Mouse (Mus musculus) CD4-positive, CD25-positive, alpha-beta regulatory T cell, adult 4 months (primary cell): Measurements from ENCODE around the gene Sstr2. TPM values are rescaled to one million over a fixed set of nuclear protein-coding genes. Genes with fewer than 3 reads are reported as not detected.

Experiments
- ATAC-seq: one replicate; pipeline ENCODE4 v1.8.0; 2017
- polyA plus RNA-seq, 2 experiments: library from polyadenylated mRNA; unstranded; fragments of 100-300 nt; shearing (Covaris generic); gene quantifications; one replicate each; pipeline ENCODE4 v1.2.1; 2017

Gene Sstr2
- polyA plus RNA-seq, 2 experiments from 2014 or later = 0.35 TPM; not detected in 1

DNA sequence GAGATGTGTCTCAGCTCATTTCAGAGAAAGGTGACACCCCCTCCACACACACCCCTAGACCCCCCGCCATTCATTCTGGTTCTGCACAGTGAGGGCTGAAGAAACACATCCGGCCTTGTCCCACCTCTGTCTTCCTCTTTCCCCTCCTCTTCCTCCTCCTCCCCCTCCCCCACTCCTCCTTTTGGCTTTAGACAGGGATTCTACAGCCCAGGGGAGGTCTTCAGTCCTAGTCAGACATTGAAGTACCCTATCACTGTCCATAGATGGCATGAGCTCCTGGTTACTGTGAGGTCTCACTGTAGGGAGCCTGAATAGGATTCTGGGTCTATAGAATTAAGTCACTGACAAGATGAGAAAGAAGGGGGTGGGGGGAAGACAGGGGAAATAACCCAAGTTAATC, 1.9 kb downstream of the Sstr2 start:
- ATAC-seq = no peak

DNA sequence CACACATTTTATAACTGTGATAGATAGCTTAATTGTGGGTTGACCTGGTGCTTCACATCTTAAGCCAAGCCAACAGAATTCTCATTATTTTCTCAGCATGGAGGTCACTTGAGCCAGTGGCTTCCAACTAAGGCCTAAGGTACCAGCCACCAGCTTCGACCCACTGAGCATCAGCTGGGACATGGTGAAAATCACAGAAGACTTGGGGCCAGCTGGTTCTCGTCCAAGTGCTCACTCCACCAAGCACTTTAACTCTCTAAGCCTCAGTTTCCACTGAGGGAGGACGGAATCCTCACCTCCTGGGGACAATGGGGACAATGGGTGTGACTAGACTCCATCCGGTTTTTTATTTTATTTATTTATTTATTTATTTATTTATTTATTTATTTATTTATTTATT, 2.9 kb downstream of the Sstr2 start:
- no peak for ATAC-seq

DNA sequence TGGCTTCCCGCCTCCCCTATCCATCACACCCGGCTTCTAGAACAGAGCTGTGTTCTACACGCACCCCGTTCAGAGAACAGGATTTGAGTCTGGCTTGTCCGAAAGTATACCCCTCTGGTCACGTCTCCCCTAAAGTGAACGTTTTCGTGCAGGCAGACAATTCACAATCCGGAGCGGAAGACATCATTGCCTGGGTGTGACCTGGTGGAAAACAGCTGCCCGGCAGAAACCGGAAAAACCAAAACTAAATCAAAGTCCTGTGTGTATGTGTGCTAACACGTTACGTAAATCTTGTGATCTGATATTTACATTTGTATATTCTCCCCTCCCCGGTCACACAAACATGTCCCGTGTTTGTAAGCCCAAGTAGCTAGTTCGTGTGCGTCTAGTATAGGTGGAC, 6.3 kb downstream of the Sstr2 start:
- no peak for ATAC-seq

DNA sequence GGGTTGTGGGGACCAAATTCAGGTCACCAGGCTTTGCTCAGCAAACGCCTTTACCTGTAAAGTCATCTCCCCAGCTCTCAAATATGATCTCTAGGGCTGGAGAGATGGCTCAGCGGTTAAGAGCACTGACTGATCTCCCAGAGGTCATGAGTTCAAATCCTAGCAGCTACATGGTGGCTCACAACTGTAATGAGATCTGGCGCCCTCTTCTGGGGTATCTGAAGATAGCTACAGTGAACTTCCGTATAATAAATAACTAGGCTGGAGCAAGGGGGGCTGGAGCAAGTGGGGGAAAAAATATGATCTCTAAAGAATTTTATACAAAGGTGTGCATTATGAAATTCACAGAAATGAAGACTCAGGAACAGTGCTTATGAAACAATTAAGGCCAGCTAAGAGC, 8.6 kb downstream of the Sstr2 start:
- ATAC-seq = no peak

DNA sequence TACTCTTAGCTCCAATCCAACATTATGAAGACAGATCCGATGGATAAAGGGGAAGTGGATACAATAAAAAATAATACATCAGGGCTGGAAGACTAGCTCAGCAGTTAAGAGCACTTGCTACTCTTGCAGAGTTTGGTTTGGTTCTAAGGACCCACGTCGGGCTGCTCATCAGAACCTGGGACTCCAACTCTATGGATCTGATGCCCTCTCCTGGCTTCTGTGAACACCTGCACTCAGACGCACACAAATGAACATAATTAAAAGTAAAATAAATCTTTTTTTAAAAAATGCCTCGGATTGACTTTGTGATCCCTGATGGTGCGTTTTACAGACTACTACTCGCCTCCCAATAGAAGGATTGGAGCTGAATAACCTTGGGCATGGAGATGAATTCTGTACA, 11.5 kb downstream of the Sstr2 start:
- ATAC-seq = no peak

DNA sequence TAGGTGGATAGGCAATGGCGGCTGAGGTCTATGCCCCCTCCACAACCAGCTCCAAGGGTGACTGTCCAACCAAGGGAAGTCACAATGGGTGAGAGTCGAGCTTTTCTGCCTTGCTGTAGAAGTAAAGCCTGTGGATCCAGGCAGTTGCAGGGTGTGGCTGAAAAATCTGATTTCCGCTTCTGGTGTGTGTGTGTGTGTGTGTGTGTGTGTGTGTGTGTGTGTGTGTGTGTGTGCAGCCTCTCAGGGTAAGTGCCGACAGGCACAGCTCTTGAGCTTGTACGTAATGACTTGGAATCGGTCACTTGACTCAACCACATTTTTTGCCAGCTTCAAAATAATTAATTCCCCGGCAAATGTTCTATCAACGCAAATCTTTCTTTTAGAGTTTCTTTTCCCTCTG, 12.2 kb downstream of the Sstr2 start:
- no peak for ATAC-seq

DNA sequence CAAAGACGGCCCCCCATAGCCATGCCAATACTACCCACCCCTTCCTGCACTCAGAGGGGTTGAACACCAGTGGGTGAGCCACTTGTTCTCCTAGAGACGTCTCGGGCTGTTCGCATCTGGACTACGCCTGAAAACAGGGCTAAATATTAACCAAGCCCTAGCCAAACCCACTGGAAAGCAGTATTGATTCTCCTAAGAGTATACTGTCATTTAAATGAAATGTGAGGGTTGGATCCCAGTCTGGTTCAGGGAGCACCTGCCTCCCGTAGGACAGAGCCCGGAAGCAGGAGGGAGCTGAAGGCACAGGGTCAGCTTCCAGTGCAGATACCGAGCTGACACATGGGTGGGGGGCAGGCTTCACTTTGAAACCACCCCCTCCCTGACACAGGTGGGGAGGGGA, 12.7 kb downstream of the Sstr2 start:
- ATAC-seq = no peak

DNA sequence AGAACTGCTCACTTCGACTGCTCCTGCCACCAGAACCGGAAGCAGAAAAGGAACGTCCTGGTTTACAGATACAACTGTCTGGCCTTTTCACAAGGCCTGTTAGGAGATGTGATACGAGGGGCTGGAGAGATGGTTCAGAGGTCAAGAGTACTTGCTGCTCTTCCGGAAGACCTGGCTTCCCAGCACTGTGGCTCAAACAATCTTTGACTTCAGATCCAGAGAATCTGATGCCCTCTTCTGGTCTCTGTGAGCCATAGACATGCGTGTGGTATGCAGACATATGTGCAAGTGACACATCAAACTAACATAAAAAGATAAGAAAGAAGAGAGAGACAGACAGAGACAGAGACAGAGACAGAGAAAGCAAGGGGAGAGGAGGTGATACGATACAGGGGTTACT, 13.2 kb downstream of the Sstr2 start:
- no peak for ATAC-seq

DNA sequence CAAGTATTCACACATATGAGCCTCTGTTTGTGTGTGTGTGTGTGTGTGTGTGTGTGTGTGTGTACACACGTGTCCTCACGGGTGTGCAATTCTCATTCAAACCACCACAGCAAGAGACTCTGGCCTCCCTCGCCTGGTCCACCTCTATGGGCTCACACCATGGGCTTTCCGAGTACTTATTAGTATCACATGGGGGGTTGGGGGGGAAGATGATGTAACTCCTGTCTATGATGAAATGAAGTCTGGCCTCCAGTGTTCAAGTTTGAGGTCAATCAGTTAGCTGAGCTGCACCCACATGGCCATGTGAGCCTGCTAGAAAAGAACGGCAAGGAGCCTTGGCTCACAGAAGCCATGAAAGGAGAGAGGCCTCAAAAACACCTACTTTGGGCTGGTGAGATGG, 14.3 kb downstream of the Sstr2 start:
- ATAC-seq = no peak

DNA sequence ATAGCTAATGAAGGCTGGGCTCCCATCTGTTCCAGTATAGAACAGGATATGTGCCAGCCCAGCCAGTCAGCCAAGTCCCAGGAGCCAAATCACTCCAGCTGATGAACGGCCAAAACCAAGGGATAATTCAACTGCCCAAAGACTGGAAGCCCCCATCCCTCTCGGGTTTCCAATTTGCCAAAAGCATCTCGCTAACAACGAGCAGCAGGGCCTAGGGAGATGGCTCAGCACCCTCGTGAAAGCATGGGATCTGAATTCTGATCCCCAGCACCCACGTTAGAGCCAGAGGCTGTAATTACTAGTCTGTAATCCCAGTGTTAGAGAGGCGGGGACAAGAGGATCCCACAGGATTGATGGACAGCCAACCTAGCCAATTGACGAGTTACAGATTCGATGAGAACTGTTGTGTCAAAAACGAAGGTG, 15.6 kb downstream of the Sstr2 start:
- ATAC-seq = no peak

DNA sequence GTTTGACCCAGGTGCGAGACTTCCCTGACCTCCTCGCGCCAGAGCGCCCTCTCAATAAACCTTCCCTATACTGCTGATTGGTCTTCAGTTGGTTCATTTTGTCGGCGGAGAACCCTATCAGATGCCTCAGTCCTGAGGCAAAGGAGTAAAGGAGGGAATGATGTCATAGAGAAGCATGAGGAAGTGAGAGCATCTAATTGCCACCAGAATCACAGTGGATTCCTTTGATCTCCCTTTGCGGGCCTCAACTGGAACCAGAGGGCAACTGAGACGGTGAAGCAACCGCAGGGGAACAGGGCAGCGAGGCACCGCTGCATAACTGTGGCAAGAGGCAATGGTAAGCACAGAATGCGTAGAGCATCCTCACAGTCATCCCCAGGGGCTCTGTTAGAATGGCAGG, 19.5 kb downstream of the Sstr2 start:
- no peak for ATAC-seq

DNA sequence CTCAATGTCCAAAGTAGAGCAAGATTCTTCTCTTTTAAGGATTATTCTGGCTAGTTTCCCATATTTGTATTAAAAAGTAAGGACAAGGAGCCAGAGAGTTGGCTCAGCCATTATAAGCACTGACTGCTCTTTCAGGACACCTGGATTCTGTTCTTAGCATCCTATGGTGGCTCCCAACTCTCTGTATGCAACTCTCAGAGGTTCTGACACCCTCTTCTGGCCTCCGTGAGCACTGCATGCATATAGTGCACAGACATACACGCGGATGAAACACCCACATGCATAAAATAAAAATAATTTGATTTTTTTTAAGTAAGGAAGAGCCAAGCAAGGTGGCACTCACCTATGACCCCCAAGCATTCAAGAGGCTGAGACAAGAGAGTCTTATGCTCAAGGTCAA, 26.0 kb downstream of the Sstr2 start:
- ATAC-seq = no peak

DNA sequence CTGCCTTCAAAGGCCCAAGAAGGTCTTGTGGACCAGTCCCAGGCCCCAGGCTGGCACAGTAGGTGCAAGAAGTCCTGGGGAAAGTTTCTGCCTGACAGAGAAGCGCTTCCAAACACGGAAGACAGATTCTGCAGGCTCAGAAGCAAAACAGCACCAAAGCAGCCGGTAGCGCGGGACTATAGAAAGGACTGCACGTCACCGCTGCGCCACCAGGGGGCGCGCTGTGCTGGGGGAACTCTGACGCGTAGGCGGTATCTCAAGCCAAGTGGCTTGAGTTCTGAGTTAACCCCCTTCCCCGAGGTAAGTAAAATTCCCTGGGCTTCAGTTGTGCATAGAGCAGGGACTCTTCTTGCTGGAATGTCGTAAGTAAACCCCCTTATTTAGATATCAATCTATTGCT, 29.0 kb downstream of the Sstr2 start:
- peak; percentile 78 for ATAC-seq

DNA sequence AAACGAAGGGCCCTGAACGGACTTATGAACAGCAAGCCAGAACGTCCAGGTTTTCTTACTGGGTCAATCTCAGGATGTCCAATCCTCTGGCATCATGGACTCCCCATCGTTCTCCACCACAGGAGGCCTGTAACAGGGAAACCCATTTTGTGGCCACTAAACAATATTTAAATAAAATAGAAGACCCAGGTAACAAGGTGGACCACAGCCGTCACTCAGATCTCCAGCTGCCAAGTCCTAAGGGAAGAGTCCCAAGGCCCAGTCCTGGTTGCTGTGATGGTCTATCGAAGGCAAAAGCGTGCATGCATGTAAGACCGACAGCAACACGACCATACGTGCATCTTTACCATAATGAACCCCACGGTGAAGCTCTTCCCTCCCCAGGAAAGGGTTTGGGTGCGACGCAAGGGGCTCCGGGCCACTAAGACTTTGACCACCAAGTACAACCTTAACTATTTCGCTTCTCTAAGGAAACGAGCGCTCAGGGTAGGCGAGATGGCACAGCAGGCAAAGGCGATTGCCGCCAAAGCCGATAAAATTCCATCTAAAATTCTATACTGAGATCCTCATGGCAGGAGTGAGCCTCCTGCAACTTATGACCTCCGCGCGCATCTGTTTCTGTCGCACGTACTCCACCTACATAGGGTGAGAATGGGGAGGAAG, 29.7 kb downstream of the Sstr2 start, which contains the start of gene Cog1:
TSS of gene Cog1 (plus strand) at position 480 of the 663 bp plus-strand sequence.
- peak; percentile 29 for ATAC-seq

DNA sequence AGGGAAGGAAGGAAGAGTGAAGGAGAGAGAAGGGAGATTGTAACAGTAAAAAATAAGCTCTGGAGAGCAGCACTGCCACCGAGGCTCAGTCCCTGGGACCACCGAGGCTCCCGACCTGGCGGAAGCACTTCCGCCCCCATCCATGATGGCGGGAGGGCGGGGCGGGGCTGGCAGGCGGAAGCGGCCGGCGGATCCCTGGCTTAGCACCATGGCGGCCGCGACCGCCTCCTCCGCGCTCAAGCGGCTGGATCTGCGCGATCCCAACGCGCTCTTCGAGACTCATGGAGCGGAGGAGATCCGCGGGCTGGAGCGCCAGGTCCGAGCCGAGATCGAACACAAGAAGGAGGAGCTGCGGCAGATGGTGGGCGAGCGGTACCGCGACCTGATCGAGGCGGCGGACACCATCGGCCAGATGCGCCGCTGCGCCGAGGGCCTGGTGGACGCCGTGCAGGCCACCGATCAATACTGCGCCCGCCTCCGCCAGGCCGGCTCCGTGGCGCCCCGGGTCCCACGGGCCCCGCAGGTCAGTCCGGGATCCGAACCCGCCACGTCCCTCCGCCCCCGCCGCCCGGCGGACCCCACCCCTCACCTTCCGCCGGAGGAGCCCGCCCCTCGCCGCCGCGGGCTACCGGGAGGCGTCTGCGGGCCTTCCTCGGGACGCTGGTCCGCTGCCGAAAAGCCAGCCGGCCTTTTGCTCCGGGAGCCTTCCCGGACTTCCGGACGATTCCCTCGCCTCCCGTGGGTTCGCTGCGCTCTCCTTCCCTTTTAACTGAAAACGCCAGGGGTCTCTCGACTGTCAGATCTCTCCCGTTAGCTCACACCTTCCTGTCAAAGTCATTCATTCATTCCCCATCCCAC, 30.4 kb downstream of the Sstr2 start, which contains the start of gene Slc39a11:
TSS of gene Slc39a11 (minus strand) at position 727 of the 858 bp plus-strand sequence.
- ATAC-seq = peak; percentile 74

DNA sequence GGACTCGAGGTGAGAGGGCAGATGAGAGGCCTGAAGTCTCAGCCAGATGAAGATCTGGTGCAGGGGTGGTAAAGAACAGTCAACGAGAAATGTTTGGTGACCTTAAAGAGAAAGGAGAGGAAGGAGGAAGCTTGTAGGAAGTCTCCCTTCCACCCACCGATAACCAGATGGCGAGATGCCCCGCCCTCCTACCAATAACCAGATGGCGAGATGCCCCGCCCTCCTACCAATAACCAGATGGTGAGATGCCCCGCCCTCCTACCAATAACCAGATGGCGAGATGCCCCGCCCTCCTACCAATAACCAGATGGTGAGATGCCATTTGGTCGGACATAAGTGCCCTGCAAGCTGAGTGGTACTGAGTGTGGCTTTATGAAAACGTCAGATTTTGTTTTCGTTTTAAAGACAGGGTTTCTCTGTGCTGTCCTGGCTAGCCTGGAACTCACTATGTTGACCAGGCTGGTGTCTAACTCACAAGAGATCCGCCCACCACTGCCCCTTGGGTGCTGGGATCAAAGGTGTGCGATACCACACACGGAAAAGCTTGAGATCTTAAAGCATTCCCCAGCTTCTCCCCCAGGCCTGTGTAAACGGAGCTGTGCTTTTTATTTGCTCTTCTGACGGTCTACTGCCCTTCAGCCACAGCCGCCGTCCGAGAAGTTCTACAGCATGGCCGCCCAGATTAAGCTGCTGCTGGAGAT, 32.2 kb downstream of the Sstr2 start:
- ATAC-seq = no peak

DNA sequence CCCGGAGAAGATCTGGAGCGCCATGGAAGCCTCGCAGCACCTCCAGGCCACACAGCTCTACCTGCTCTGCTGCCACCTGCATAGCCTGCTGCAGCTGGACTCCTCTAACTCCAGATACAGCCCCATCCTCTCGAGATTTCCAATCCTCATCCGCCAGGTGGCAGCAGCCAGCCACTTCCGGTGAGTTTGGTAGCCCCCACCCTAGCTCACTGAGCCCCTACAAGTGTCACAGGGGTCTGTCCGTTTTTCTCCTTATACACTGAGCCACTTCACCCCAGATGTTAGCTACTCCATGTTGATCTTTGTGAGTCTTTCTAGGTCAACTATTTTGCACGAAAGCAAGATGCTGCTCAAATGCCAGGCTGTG, 32.7 kb downstream of the Sstr2 start:
- no peak for ATAC-seq

DNA sequence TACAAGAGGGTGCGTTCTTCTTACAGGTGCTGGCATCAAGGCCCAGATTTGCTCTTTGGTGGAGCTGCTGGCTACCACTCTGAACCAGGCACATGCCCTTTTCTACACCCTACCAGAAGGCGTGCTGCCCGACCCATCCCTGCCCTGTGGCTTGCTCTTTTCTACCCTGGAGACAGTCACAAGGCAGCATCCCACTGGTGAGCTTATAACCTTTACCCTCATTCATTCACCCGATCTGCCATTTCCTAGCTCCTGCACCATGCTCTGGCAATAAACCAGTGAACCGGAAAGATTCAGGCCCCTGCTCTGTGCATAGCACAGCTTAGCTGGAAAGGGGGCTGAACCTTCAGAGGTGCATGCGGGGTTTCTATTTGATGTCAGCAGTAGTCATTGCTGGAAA, 33.4 kb downstream of the Sstr2 start:
- ATAC-seq = no peak

DNA sequence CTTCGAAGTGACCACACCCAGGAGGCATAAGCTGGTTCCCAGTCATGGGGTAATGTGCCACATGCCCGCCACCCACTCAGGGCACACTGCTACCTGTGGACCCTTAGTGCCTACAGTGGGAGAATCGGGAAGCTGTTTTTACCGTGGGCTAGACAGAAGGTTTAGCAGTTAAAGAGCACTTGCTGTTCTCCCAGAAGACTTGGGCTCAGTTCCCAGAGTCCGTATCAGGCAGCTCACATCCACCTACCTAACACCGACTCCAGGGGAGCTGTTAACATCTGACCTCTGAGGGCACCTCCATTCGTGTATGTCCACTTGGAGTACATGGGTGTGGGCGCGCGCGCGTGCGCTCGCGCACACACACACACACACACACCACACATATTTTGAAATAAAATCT, 35.0 kb downstream of the Sstr2 start:
- ATAC-seq = no peak

DNA sequence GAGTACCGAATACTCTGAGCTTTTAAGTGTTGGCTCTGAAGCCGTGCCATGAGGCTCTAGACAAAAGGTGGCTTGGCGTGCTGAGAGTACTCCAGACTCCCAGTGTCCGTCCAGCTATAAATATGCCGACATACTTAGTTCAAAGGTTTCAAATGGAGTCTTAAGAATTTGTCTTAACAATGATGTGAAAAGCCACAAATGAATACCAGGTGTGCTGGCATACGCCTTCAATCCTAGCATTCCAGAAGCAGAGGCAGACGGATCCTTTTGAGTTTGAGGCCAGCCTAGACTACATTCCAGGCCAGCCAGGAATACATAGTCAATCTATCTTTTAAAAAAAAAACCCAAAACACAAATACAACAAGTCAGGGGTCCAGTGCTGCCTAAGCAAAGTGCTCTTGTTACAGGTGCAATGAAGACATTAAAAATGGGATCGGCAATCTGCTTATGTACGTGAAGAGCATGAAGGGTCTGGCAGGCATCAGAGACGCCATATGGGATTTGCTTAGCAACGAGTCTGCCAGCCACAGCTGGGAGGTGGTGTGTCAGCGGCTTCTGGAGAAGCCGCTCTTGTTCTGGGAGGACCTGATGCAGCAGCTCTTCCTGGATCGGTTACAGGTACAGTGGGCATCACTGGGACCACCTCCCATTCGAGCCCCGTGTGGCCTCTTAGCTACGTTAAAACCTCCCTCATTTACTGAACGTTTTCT, 35.6 kb downstream of the Sstr2 start:
- no peak for ATAC-seq

DNA sequence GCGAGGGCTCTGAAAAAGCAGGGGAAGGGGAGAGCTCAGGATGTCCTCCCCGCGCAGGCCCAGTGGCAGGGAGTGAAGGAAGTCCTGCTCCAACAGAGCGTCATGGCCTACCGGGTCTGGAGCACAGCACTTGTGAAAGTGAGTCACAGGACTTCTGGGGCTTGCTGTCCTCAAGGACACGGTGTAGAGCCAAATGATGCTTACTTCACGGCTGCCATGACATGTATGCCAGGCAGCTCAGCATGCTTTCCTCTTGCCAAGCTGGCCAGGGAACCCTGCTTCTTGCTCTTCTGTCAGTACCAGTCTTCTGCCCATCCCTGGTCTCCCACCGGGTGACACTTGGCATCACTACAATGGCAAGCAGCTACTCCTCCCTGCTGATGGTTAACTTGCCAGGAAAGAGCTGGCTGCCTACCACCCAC, 37.4 kb downstream of the Sstr2 start:
- no peak for ATAC-seq

DNA sequence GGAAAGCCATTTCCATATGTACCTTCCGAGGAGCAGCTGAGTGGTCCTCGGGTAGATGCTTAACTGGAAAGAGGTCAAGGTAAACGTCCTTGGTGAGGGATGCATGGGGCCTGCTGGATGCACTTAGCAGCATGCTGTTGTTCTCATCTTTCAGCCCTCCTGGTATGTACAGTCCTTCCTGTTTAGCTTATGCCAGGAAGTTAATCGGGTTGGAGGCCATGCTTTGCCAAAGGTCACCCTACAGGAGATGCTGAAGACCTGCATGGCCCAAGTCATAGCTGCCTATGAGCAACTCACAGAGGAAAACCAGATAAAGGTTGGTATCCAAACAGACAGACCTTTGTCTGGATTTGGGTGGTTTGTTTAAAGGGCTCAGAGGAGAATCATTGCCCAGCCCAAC, 38.1 kb downstream of the Sstr2 start:
- no peak for ATAC-seq

DNA sequence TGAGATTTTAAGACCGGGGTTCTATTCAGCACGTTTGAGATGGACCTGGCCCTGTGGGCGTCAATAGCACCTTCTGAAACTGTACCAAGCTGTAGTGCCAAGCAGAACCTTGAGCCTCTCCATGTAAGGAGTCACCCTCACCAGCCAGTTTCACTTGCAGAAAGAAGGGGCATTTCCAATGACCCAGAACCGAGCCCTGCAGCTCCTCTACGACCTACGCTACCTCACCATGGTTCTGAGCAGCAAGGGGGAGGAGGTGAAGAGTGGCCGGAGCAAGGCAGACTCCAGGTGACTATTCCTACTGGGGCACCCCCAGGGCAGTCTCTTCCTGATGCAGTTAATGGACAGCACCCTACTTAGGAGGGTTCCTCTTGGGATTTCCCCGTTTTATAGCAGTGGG, 39.2 kb downstream of the Sstr2 start:
- ATAC-seq = no peak
